In genomic region chr8:86808990-86809960, GRCm38 (mm10) we compare ENCODE assay signal across 26 mouse cellular contexts.
DNase-seq lines count a peak whose midpoint lies in the region; ATAC-seq and TF ChIP-seq lines count a peak whose summit lies in the region.
"Had no signal": no experiment of that assay in that cellular context is flagged by ENCODE, and none has a peak within 500 bp of the region (broad histone marks: within the 10 kb centered on the region; RNA-seq: fewer than 3 reads in every experiment).

No protein-coding gene starts in this region.

- no peak for DNase-seq in gastrocnemius, adult 2 months
- no peak for DNase-seq in gastrocnemius, postnatal 36 days
- DNase-seq in midbrain, embryonic 11.5 days (ENCODE audit: low spot score, missing footprints) = peak; percentile 57
- no peak for DNase-seq in midbrain, embryonic 10.5 days (ENCODE audit: low spot score)
- DNase-seq in spleen, postnatal 14 days (ENCODE audit: low spot score in 2 of 2) = no peak
- DNase-seq in layer of hippocampus, adult 18-20 months (ENCODE audit: low spot score in 2 of 2) = no peak
- DNase-seq: heart, postnatal 4 days; kidney, adult 8-10 months; kidney, postnatal 4 days; layer of hippocampus, postnatal 36 days; left cerebral cortex, postnatal 4 days; lung, embryonic 14.5 days; right cerebral cortex, postnatal 14 days had no signal

- intact Hi-C loops in gastrocnemius, adult 2 months (cut with DNase I) = loop anchor here (5.0 kb wide), 1 partner anchor 93 kb away; no protein-coding TSS in a partner anchor
- intact Hi-C loops in gastrocnemius, postnatal 36 days (cut with DNase I) = loop anchor here (5.0 kb wide), 1 partner anchor 33 kb away; no protein-coding TSS in a partner anchor

- H3K9ac ChIP-seq in midbrain, embryonic 11.5 days (ENCODE audit: low read length) = no peak overlapping the region
- H3K9ac ChIP-seq: forebrain, embryonic 15.5 days; hindbrain, embryonic 13.5 days; liver, embryonic 14.5 days; lung, embryonic 14.5 days; midbrain, embryonic 15.5 days; neural tube, embryonic 12.5 days; stomach, embryonic 15.5 days had no signal

- no peaks in the 10 kb centered on the region for H3K36me3 ChIP-seq in midbrain, embryonic 11.5 days (ENCODE audit: control insufficient read depth, insufficient read depth, low read length)
- no peaks in the 10 kb centered on the region for H3K36me3 ChIP-seq in midbrain, embryonic 10.5 days
- H3K36me3 ChIP-seq: forebrain, embryonic 10.5 days; forebrain, embryonic 15.5 days; hindbrain, embryonic 13.5 days; midbrain, embryonic 15.5 days; neural tube, embryonic 12.5 days; stomach, embryonic 15.5 days had no signal

- no peaks in the 10 kb centered on the region for H3K27me3 ChIP-seq in midbrain, embryonic 11.5 days (ENCODE audit: control insufficient read depth, insufficient read depth, low read length)
- no peaks in the 10 kb centered on the region for H3K27me3 ChIP-seq in midbrain, embryonic 10.5 days (ENCODE audit: low read depth, poor library complexity, severe bottlenecking)
- H3K27me3 ChIP-seq: forebrain, embryonic 15.5 days; hindbrain, embryonic 13.5 days; midbrain, embryonic 15.5 days; neural tube, embryonic 12.5 days; stomach, embryonic 15.5 days had no signal

- no peaks in the 10 kb centered on the region for H3K9me3 ChIP-seq in midbrain, embryonic 11.5 days (ENCODE audit: control insufficient read depth, low read length)
- no peaks in the 10 kb centered on the region for H3K9me3 ChIP-seq in midbrain, embryonic 10.5 days (replicated peaks)
- H3K9me3 ChIP-seq: forebrain, embryonic 10.5 days; forebrain, embryonic 15.5 days; hindbrain, embryonic 13.5 days; megakaryocyte, embryonic 14.5 days; midbrain, embryonic 15.5 days; neural tube, embryonic 12.5 days; stomach, embryonic 15.5 days had no signal

- no peak; the same call in 1 of the 2 replicates for TF ChIP-seq CTCF in gastrocnemius, adult 2 months (IDR thresholded peaks at IDR 0.05)

- no peaks in the 10 kb centered on the region for H3K4me1 ChIP-seq in midbrain, embryonic 11.5 days (ENCODE audit: control insufficient read depth, insufficient read depth, low read length)
- H3K4me1 ChIP-seq in midbrain, embryonic 10.5 days = peaks cover 3% of the 10 kb centered on the region; the same call in 1 of the 2 replicates
- H3K4me1 ChIP-seq: forebrain, embryonic 10.5 days; forebrain, embryonic 15.5 days; hindbrain, embryonic 13.5 days; midbrain, embryonic 15.5 days; neural tube, embryonic 12.5 days; stomach, embryonic 15.5 days had no signal

- H3K4me3 ChIP-seq in gastrocnemius, adult 2 months = no peak overlapping the region
- no peak overlapping the region for H3K4me3 ChIP-seq in midbrain, embryonic 11.5 days (ENCODE audit: low read depth, low read length)
- H3K4me3 ChIP-seq in midbrain, embryonic 10.5 days = no peak overlapping the region
- H3K4me3 ChIP-seq: forebrain, embryonic 10.5 days; forebrain, embryonic 15.5 days; hindbrain, embryonic 13.5 days; midbrain, embryonic 15.5 days; neural tube, embryonic 12.5 days; stomach, embryonic 15.5 days had no signal

- peak overlapping the region; percentile 58 for H3K27ac ChIP-seq in gastrocnemius, adult 2 months
- H3K27ac ChIP-seq in midbrain, embryonic 11.5 days (ENCODE audit: low read depth, low read length) = no peak overlapping the region
- H3K27ac ChIP-seq in midbrain, embryonic 10.5 days (replicated peaks) = no peak overlapping the region
- H3K27ac ChIP-seq: forebrain, embryonic 10.5 days; forebrain, embryonic 15.5 days; hindbrain, embryonic 13.5 days; kidney, postnatal 0 days; liver, embryonic 14.5 days; midbrain, embryonic 15.5 days; neural tube, embryonic 12.5 days; stomach, embryonic 15.5 days had no signal

- 87% methylated on average over 15 of the region's 15 CpGs for WGBS in midbrain, embryonic 11.5 days
- 86% methylated on average over 15 of the region's 15 CpGs for WGBS in midbrain, embryonic 10.5 days

- no peak for ATAC-seq in midbrain, embryonic 11.5 days (ENCODE audit: low FRiP score)
- peak; percentile 63 for ATAC-seq in granulocyte monocyte progenitor cell, adult 5-6 weeks (replicated peaks; ENCODE audit: poor library complexity, severe bottlenecking)
- ATAC-seq in megakaryocyte progenitor cell, adult 5-6 weeks (replicated peaks; ENCODE audit: poor library complexity) = peak; percentile 56
- ATAC-seq: forebrain, embryonic 15.5 days; intestine, embryonic 16.5 days; midbrain, embryonic 15.5 days had no signal

- no peak overlapping the region for H3K4me2 ChIP-seq in midbrain, embryonic 11.5 days
- H3K4me2 ChIP-seq: forebrain, embryonic 15.5 days; heart, embryonic 11.5 days; hindbrain, embryonic 13.5 days; lung, embryonic 14.5 days; midbrain, embryonic 15.5 days; neural tube, embryonic 12.5 days; stomach, embryonic 15.5 days had no signal
